Mouse (Mus musculus) cerebellum, adult 2 months (tissue): ENCODE data around the gene Kcnip3.

Experiments
- CTCF ChIP-seq: fragments of 200-500 bp; IDR thresholded peaks from 2 replicates; pipeline ENCODE4 v1.5.1; 2011; ENCODE audit warnings: low read depth, mild to moderate bottlenecking, control low read depth, low read length, moderate library complexity, borderline replicate concordance; ENCODE audit not compliant: insufficient read depth
- POLR2A ChIP-seq: fragments of 200-500 bp; IDR thresholded peaks from 2 replicates; pipeline ENCODE4 v1.6.1; 2011; ENCODE audit warnings: low read length, control low read depth, borderline replicate concordance; ENCODE audit not compliant: insufficient read depth

DNA sequence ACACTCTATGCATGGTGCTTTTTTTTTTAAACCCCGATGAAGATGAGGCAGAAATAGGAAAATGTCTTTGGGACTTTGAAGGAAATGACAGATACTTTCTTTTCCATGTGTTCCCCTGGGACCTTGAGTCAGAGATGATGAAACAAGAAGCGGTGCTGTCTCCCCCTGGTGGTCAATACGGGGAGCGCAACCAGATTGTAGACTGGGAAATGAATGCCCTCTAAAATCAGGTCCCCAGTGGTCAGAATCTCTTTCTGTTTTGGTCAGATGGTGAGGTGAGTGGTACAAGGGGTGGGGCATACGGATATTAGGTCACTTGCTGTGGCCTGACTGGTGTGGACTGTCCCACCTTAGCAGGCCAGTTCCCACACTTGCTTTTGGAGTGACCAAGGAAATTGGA is 68.1 kb downstream of the Kcnip3 start:
- peak; percentile 87 for TF ChIP-seq CTCF
- TF ChIP-seq POLR2A: no peak
